In genomic region chr3:97158611-97159508, GRCm38 (mm10) we compare ENCODE assay signal across 7 mouse cellular contexts. TPM values are rescaled to one million over a fixed set of nuclear protein-coding genes. Genes with fewer than 3 reads are reported as not detected.
DNase-seq lines count a peak whose midpoint lies in the region; ATAC-seq and TF ChIP-seq lines count a peak whose summit lies in the region.

Gene Acp6 (plus strand): TSS chr3:97158777.

- intact Hi-C loops in left cerebral cortex, postnatal 4 days (cut with DNase I), result no loop called here

- H3K27me3 ChIP-seq in intestine, postnatal 0 days (replicated peaks; ENCODE audit: control insufficient read depth, insufficient read depth, low read length), result no peaks in the 10 kb centered on the region
- no peaks in the 10 kb centered on the region for H3K27me3 ChIP-seq in midbrain, embryonic 12.5 days
- no peaks in the 10 kb centered on the region for H3K27me3 ChIP-seq in small intestine, adult 2 months (ENCODE audit: control insufficient read depth, insufficient read depth, low read length)

- WGBS in intestine, postnatal 0 days, result under 1% methylated on average over 54 of the region's 54 CpGs
- WGBS in midbrain, embryonic 12.5 days, result under 1% methylated on average over 54 of the region's 54 CpGs
- under 1% methylated on average over 54 of the region's 54 CpGs for WGBS in small intestine, adult 2 months

- no peaks in the 10 kb centered on the region for H3K36me3 ChIP-seq in intestine, postnatal 0 days (ENCODE audit: control insufficient read depth, insufficient read depth)
- no peaks in the 10 kb centered on the region for H3K36me3 ChIP-seq in midbrain, embryonic 12.5 days
- peaks cover 6% of the 10 kb centered on the region for H3K36me3 ChIP-seq in small intestine, adult 2 months (ENCODE audit: control insufficient read depth, insufficient read depth, low read length)

- H3K9me3 ChIP-seq in intestine, postnatal 0 days (ENCODE audit: control insufficient read depth), result no peaks in the 10 kb centered on the region
- no peaks in the 10 kb centered on the region for H3K9me3 ChIP-seq in midbrain, embryonic 12.5 days

- peak; percentile 88 for ATAC-seq in intestine, postnatal 0 days
- peak; percentile 95 for ATAC-seq in midbrain, embryonic 12.5 days (ENCODE audit: low FRiP score, low read depth)

- peak within 1 kb of the TSS; percentile 85 for H3K4me2 ChIP-seq in intestine, postnatal 0 days (replicated peaks; ENCODE audit: low read depth)
- peak within 1 kb of the TSS; percentile 87 for H3K4me2 ChIP-seq in midbrain, embryonic 12.5 days (replicated peaks)

- H3K4me3 ChIP-seq in intestine, postnatal 0 days (ENCODE audit: low read depth, low read length), result peak within 1 kb of the TSS; percentile 59
- peak within 1 kb of the TSS; percentile 80 for H3K4me3 ChIP-seq in midbrain, embryonic 12.5 days
- H3K4me3 ChIP-seq in small intestine, adult 2 months (ENCODE audit: low read depth, low read length), result peak within 1 kb of the TSS; percentile 89

- no peak for TF ChIP-seq CTCF in intestine, postnatal 0 days (IDR thresholded peaks at IDR 0.05; ENCODE audit: low read depth)
- no peak for TF ChIP-seq CTCF in small intestine, adult 2 months (IDR thresholded peaks at IDR 0.05; ENCODE audit: extremely low read depth, insufficient read length, insufficient replicate concordance, low read depth, low read length)

- H3K9ac ChIP-seq in intestine, postnatal 0 days (ENCODE audit: low read depth, low read length), result peak within 1 kb of the TSS; percentile 52
- peak within 1 kb of the TSS; percentile 75 for H3K9ac ChIP-seq in midbrain, embryonic 12.5 days (replicated peaks)

- peak; percentile 43; the same call in 1 of the 2 replicates for TF ChIP-seq POLR2A in small intestine, adult 2 months (IDR thresholded peaks at IDR 0.05; ENCODE audit: low read depth, low read length)

- peak; percentile 93 for DNase-seq in adrenal gland, adult 8-10 months
- peak; percentile 93 for DNase-seq in embryo, embryonic 9.5 days (ENCODE audit: extremely low spot score)
- DNase-seq in gonadal fat pad, adult 2 months (ENCODE audit: low read depth), result no peak
- peak; percentile 79 for DNase-seq in left cerebral cortex, postnatal 4 days

- H3K4me1 ChIP-seq in intestine, postnatal 0 days (replicated peaks; ENCODE audit: control insufficient read depth, insufficient read depth, low read length), result peaks cover 4% of the 10 kb centered on the region; the same call in 1 of the 2 replicates
- peaks cover 16% of the 10 kb centered on the region for H3K4me1 ChIP-seq in midbrain, embryonic 12.5 days
- peaks cover 11% of the 10 kb centered on the region; the same call in 1 of the 2 replicates for H3K4me1 ChIP-seq in small intestine, adult 2 months (ENCODE audit: control insufficient read depth, insufficient read depth, insufficient read length, low read length)

- peak within 1 kb of the TSS; percentile 71 for H3K27ac ChIP-seq in intestine, postnatal 0 days (ENCODE audit: low read depth, low read length)
- H3K27ac ChIP-seq in midbrain, embryonic 12.5 days (replicated peaks), result peak within 1 kb of the TSS; percentile 75
- H3K27ac ChIP-seq in small intestine, adult 2 months (ENCODE audit: insufficient read depth, low read depth, low read length), result peak within 1 kb of the TSS; percentile 86

RNA-seq across cellular contexts. Expression of gene Acp6, which starts in this region (rescaled TPM):
- 10 to 100 TPM; 45.3 to 63.0 (median 54.9) TPM for total RNA-seq in adrenal gland, adult 8-10 months (2022)
- polyA plus RNA-seq in gonadal fat pad, adult 2 months (2012; rRNA removed), result 43.0 and 43.9 TPM in 2 replicates
- polyA plus RNA-seq in intestine, postnatal 0 days (2015; fragmentation: Nextera tagmentation; extraction: Ambion mirVana), result 33.1 and 37.5 TPM in 2 replicates
- 10 to 100 TPM; 15.3 to 18.8 TPM for total RNA-seq in left cerebral cortex, postnatal 4 days (2021)
- polyA plus RNA-seq in midbrain, embryonic 12.5 days (2016; fragmentation: Nextera tagmentation; extraction: Ambion mirVana), result 22.5 and 28.6 TPM in 2 replicates
- polyA plus RNA-seq in small intestine, adult 2 months (2012; rRNA removed), result 22.2 and 48.4 TPM in 2 replicates
